Mouse (Mus musculus) thymus, adult 2 months (tissue): ENCODE measurements around the gene Bmpr2.

ENCODE experiments used
- CTCF ChIP-seq: fragments of 200-500 bp; IDR thresholded peaks from 2 replicates; pipeline ENCODE4 v1.5.1; 2012; ENCODE audit warnings: mild to moderate bottlenecking, control low read depth, low read length, moderate library complexity, borderline replicate concordance; ENCODE audit not compliant: control insufficient read depth, poor library complexity, insufficient read depth; ENCODE audit errors: extremely low read depth
- POLR2A ChIP-seq: fragments of 200-500 bp; IDR thresholded peaks from 2 replicates; pipeline ENCODE4 v1.6.1; 2012; ENCODE audit warnings: mild to moderate bottlenecking, low read length, control low read depth, moderate library complexity; ENCODE audit not compliant: control insufficient read depth, poor library complexity, insufficient read depth; ENCODE audit errors: extremely low read depth

DNA sequence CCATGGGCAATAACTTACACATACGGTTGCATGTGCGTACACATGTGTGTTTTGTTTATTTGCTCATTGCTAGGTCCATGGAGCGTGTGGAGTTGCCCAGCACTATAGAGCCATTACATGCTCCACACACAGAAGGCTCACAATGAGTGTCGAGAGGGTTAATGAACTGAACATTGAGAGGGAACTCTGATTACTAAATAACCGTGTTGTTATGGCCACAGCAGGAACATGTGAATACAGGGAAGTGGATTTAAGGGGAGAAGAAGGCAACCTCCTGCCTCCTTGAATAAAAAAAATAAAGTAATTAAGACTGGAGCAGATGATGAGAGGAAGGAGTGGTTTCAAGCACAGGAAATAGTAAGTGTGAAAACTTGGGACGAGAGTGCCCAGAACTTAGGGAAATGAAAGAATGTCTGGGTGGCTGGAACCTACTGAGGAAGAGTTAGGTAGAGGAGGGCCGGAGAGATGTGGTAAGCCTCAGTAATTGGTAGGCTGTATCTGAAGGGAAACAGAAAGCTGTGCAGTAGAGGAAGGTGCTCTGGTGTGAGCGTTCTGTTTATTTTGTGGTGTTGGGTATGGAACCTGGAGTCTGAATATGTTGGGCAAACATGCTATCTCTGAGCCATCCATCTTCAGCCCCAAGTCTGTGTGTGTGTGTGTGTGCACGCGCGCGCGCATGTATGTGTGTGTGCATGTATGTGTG lies 143.8 kb downstream of the Bmpr2 start:
- no peak for TF ChIP-seq CTCF
- no peak for TF ChIP-seq POLR2A
